Mouse (Mus musculus): ENCODE data around the gene Pakap. TPM values are rescaled to one million over a fixed set of nuclear protein-coding genes. Genes with fewer than 3 reads are reported as not detected.

The Pakap gene
- polyA plus RNA-seq, 1 experiment from 2014 or later, result 30.1 TPM

DNA sequence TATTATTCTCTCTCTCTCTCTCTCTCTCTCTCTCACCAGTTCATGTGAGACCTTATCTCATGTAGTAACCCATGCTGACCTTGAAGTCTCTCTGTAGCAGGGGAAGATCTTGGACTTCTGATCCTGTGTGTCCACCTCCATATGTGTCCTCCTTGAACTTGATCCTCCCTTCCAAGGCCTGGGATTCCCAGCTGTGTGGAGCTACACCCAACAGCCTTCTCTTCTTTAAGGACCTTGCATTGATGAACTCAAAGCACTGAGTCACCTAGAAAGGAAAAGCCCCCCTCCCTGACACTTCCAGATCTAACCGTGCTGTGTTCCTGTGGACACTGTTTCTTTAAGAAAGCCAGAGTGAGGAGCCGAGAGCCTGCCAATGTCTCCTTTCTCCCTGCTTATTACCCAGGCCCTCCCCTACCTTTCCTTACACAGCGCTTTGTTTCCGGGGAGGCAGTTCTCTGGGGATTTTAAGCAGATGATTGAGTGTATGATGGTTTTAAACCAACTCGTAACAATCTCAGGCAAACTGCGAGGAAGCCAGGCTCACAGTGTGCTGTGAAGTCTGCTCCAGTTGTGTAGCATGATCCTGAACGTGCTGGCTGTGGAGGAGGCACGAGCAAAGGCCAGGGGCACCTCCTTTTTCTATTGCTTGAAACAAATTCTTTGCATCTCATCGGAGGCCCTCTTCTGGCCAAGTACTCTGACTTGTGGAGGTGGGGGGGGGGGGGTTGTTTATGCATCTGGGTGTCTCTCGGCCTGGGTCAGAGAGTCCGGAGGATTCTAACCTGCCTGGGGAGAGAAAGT is 253.8 kb downstream of the Pakap start:
- H3K9me3 ChIP-seq (ENCODE audit: control insufficient read depth, low read depth, low read length), result no peaks in the 10 kb centered on the region
- no peaks in the 10 kb centered on the region for H3K36me3 ChIP-seq (ENCODE audit: control insufficient read depth, insufficient read depth, low read length)
- H3K9ac ChIP-seq (replicated peaks; ENCODE audit: low read depth, low read length), result 0 out of 2 replicates have a peak overlapping the region, but pooled peaks have one; percentile 6
- peak; percentile 53; the same call in 1 of the 2 replicates for ATAC-seq (ENCODE audit: insufficient number of reproducible peaks, insufficient read depth, low FRiP score, low read depth)
- peak overlapping the region; percentile 63; the same call in 1 of the 2 replicates for H3K27ac ChIP-seq (ENCODE audit: low read length)
- no peaks in the 10 kb centered on the region for H3K27me3 ChIP-seq (ENCODE audit: control insufficient read depth, insufficient read depth, low read length)
- H3K4me2 ChIP-seq (replicated peaks; ENCODE audit: low read depth, low read length), result peak overlapping the region; percentile 25; the same call in 1 of the 2 replicates
- H3K4me3 ChIP-seq (ENCODE audit: low read depth, low read length), result no peak overlapping the region
- H3K4me1 ChIP-seq (ENCODE audit: control insufficient read depth, insufficient read depth, low read length), result peaks cover 8% of the 10 kb centered on the region; the same call in 1 of the 2 replicates
- WGBS, result 16% methylated on average over 11 of the region's 11 CpGs

DNA sequence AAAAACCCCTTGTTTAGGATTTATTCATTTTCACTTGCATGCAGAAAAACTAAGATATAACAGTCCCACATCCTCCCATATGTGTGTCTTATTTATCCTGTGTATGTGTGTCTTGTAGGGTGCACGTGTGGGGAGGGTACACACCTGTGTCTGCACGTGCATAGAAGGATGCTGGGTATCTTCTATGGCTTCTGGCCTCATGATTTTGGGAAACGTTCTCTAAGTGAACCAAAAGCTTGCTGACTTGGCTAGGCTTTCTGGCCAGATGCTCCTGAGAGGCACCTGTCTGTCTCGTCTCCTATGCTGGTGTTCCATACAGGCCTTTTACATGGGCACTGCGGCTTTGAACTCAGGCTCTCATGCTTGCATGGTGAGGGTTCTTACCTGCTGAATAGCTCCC is 254.7 kb downstream of the Pakap start:
- no peak for ATAC-seq (ENCODE audit: insufficient number of reproducible peaks, insufficient read depth, low FRiP score, low read depth)
- no peaks in the 10 kb centered on the region for H3K9me3 ChIP-seq (ENCODE audit: control insufficient read depth, low read depth, low read length)

DNA sequence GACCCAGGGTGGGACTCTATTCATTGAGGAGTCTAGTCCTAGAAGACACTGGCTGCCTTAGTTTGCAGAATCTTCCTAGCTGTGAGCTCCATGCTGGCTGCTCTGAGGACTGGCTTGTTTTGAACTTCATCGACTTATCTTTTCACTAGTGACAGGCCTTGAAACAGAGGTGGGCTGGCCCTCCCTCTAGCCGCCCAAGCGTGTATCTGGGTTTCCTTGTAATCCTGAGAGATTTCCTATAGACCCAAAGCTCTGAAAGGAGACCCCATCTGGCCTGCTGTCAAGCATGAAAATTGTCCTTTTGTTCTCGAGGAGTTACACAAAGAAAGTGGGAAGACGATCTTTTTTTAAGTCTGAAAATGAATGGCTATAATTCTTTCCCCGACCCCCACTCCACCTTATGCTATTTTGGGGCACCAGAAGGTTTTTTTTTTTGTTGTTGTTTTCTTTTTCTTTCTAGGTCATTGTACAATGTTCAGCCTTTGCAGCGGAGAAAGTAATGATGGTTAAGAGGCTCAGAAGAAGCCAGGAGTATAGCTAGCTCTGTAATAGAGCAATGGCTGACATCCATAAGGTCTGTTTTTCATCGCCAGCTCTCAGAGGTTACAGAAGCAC is 256.8 kb downstream of the Pakap start:
- Histone ChIP-seq H3K4me1 (ENCODE audit: control insufficient read depth, insufficient read depth, low read length) (peaks cover 8% of the 10 kb centered on the region; the same call in 1 of the 2 replicates), H3K4me3 (ENCODE audit: low read depth, low read length) (no peak overlapping the region), H3K4me2 (replicated peaks; ENCODE audit: low read depth, low read length) (no peak overlapping the region), H3K9me3 (ENCODE audit: control insufficient read depth, low read depth, low read length) (no peaks in the 10 kb centered on the region), H3K9ac (replicated peaks; ENCODE audit: low read depth, low read length) (no peak overlapping the region), H3K27ac (ENCODE audit: low read length) (no peak overlapping the region), H3K36me3 (ENCODE audit: control insufficient read depth, insufficient read depth, low read length) (no peaks in the 10 kb centered on the region), H3K27me3 (ENCODE audit: control insufficient read depth, insufficient read depth, low read length) (no peaks in the 10 kb centered on the region)
- ATAC-seq (ENCODE audit: insufficient number of reproducible peaks, insufficient read depth, low FRiP score, low read depth), result no peak
- WGBS, result 50% methylated on average over 8 of the region's 8 CpGs

More for the DNA sequence above, 254.7 kb downstream of the Pakap start:
- Histone ChIP-seq H3K4me3 (ENCODE audit: low read depth, low read length) (no peak overlapping the region), H3K4me1 (ENCODE audit: control insufficient read depth, insufficient read depth, low read length) (peaks cover 8% of the 10 kb centered on the region; the same call in 1 of the 2 replicates), H3K4me2 (replicated peaks; ENCODE audit: low read depth, low read length) (no peak overlapping the region), H3K27ac (ENCODE audit: low read length) (no peak overlapping the region), H3K9ac (replicated peaks; ENCODE audit: low read depth, low read length) (no peak overlapping the region), H3K27me3 (ENCODE audit: control insufficient read depth, insufficient read depth, low read length) (no peaks in the 10 kb centered on the region), H3K36me3 (ENCODE audit: control insufficient read depth, insufficient read depth, low read length) (no peaks in the 10 kb centered on the region)
- WGBS, result 86% methylated on average over 5 of the region's 5 CpGs

DNA sequence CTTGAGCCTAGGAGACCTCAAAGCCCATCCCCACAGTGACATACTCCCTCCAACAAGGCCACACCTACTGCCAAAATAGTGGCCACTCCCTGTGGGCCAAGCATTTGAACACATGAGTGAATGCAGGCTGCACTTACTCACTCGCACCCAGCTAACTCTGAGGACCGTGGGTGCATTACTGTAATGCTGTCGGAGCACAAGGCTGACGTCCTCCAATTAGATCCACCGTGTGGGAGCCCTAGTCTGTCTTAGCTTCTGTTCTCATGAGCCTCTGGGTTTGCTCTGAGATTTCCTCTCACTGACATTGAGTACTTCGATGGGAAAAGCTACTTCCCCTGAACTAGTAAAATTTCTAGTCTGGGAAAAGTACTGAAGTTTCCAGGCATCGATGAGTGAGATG is 258.3 kb downstream of the Pakap start:
- WGBS, result 80% methylated on average over 7 of the region's 7 CpGs
- no peak overlapping the region for H3K4me2 ChIP-seq (replicated peaks; ENCODE audit: low read depth, low read length)
- no peak overlapping the region for H3K9ac ChIP-seq (replicated peaks; ENCODE audit: low read depth, low read length)

DNA sequence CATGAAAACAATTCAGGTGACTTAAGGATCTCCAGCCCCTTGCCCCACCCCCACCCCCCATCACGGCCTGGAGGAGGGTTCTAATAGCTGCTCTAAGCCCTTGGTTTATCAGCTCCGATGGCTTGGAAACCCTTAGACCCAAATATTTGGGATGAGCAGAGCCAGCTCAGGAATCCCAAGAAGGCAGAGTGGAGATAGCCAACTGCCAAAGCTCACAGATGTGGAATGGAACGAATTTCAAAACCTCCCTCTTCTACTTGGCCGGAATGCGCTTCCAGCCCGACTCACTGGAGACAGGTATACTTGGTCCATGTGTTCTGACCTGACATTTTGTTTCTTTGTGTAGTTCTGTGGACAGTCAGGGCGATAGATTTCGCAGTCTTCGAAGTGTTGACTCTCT is 261.2 kb downstream of the Pakap start:
- Histone ChIP-seq H3K9me3 (ENCODE audit: control insufficient read depth, low read depth, low read length) (no peaks in the 10 kb centered on the region), H3K27ac (ENCODE audit: low read length) (no peak overlapping the region), H3K27me3 (ENCODE audit: control insufficient read depth, insufficient read depth, low read length) (no peaks in the 10 kb centered on the region), H3K4me3 (ENCODE audit: low read depth, low read length) (no peak overlapping the region), H3K4me1 (ENCODE audit: control insufficient read depth, insufficient read depth, low read length) (peaks cover 15% of the 10 kb centered on the region), H3K36me3 (ENCODE audit: control insufficient read depth, insufficient read depth, low read length) (no peaks in the 10 kb centered on the region), H3K4me2 (replicated peaks; ENCODE audit: low read depth, low read length) (no peak overlapping the region), H3K9ac (replicated peaks; ENCODE audit: low read depth, low read length) (no peak overlapping the region)
- ATAC-seq (ENCODE audit: insufficient number of reproducible peaks, insufficient read depth, low FRiP score, low read depth), result no peak
- WGBS, result 61% methylated on average over 9 of the region's 9 CpGs

More for the DNA sequence above, 258.3 kb downstream of the Pakap start:
- no peak for ATAC-seq (ENCODE audit: insufficient number of reproducible peaks, insufficient read depth, low FRiP score, low read depth)
- Histone ChIP-seq H3K27ac (ENCODE audit: low read length) (no peak overlapping the region), H3K36me3 (ENCODE audit: control insufficient read depth, insufficient read depth, low read length) (no peaks in the 10 kb centered on the region), H3K9me3 (ENCODE audit: control insufficient read depth, low read depth, low read length) (no peaks in the 10 kb centered on the region), H3K4me1 (ENCODE audit: control insufficient read depth, insufficient read depth, low read length) (peaks cover 8% of the 10 kb centered on the region; the same call in 1 of the 2 replicates), H3K4me3 (ENCODE audit: low read depth, low read length) (no peak overlapping the region), H3K27me3 (ENCODE audit: control insufficient read depth, insufficient read depth, low read length) (no peaks in the 10 kb centered on the region)

DNA sequence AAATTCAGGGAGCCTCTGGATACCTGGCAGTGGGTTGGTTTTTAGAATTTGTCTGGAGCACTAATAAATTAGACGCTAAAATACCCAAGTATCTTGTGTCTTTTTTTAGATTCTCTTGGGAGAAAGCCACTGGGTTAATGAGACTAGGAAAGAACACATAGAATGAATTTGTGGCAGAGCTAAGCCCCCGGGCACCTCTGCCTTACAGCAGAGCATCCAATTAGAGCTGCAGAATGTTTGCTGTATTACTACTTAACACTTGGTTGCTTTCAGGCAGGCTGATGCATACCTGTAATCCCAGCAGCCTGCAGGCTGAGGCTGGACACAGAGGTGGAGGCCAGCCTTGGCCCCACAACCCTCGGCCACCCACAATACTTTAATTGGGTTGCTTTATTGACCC is 261.8 kb downstream of the Pakap start:
- no peak overlapping the region for H3K27ac ChIP-seq (ENCODE audit: low read length)
- H3K4me2 ChIP-seq (replicated peaks; ENCODE audit: low read depth, low read length), result no peak overlapping the region
- H3K4me3 ChIP-seq (ENCODE audit: low read depth, low read length), result no peak overlapping the region
- H3K4me1 ChIP-seq (ENCODE audit: control insufficient read depth, insufficient read depth, low read length), result peaks cover 15% of the 10 kb centered on the region
- no peak for ATAC-seq (ENCODE audit: insufficient number of reproducible peaks, insufficient read depth, low FRiP score, low read depth)
- H3K9ac ChIP-seq (replicated peaks; ENCODE audit: low read depth, low read length), result no peak overlapping the region
- H3K27me3 ChIP-seq (ENCODE audit: control insufficient read depth, insufficient read depth, low read length), result no peaks in the 10 kb centered on the region
- H3K9me3 ChIP-seq (ENCODE audit: control insufficient read depth, low read depth, low read length), result no peaks in the 10 kb centered on the region
- WGBS, result 82% methylated on average over 3 of the region's 3 CpGs
- H3K36me3 ChIP-seq (ENCODE audit: control insufficient read depth, insufficient read depth, low read length), result no peaks in the 10 kb centered on the region

DNA sequence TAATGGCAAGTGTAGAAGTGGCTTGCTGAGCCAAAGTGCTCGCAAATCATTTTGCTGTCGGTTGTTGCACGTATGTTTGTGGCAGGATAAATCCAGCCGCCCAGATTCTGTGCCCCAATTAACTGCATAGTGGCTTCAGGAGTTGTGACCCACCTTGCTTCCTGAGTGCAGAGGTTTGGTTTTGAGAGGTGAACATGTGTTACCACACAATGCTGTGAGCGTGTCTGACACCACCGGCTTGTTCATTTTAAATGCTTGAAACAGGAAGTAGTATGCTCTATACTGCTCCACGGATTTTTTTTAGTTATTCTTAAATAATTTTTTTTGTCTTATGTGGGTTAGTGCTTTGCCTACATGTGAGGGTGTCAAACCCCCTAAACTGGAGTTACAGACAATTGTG is 264.3 kb downstream of the Pakap start:
- no peaks in the 10 kb centered on the region for H3K36me3 ChIP-seq (ENCODE audit: control insufficient read depth, insufficient read depth, low read length)
- H3K9ac ChIP-seq (replicated peaks; ENCODE audit: low read depth, low read length), result no peak overlapping the region
- H3K9me3 ChIP-seq (ENCODE audit: control insufficient read depth, low read depth, low read length), result no peaks in the 10 kb centered on the region
- no peak for ATAC-seq (ENCODE audit: insufficient number of reproducible peaks, insufficient read depth, low FRiP score, low read depth)
- WGBS, result 36% methylated on average over 7 of the region's 7 CpGs
- peaks cover 18% of the 10 kb centered on the region for H3K4me1 ChIP-seq (ENCODE audit: control insufficient read depth, insufficient read depth, low read length)
- H3K27me3 ChIP-seq (ENCODE audit: control insufficient read depth, insufficient read depth, low read length), result no peaks in the 10 kb centered on the region
- H3K4me2 ChIP-seq (replicated peaks; ENCODE audit: low read depth, low read length), result no peak overlapping the region
- H3K27ac ChIP-seq (ENCODE audit: low read length), result no peak overlapping the region; the same call in 1 of the 2 replicates
- H3K4me3 ChIP-seq (ENCODE audit: low read depth, low read length), result no peak overlapping the region

DNA sequence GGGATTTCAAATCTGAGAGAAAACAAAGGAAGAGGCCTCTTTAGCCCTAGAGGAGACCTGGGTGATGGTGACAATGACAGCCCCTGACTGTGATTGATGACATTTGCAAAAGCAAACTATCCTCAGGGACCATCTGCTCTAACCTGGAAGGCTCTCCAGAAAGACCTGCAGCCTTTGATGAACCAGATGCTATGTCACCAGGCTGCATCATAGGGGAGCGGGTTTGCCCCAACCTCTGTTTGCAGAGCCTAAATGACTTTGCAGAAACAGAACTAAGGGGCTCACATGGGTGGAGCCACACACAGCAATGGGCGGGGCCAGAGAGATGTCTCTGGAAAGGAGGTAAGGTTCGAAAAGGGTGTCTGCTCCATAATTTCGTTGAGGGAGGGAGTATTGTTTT is 265.1 kb downstream of the Pakap start:
- Histone ChIP-seq H3K9me3 (ENCODE audit: control insufficient read depth, low read depth, low read length) (no peaks in the 10 kb centered on the region), H3K4me2 (replicated peaks; ENCODE audit: low read depth, low read length) (no peak overlapping the region), H3K4me1 (ENCODE audit: control insufficient read depth, insufficient read depth, low read length) (peaks cover 18% of the 10 kb centered on the region), H3K36me3 (ENCODE audit: control insufficient read depth, insufficient read depth, low read length) (no peaks in the 10 kb centered on the region), H3K27me3 (ENCODE audit: control insufficient read depth, insufficient read depth, low read length) (no peaks in the 10 kb centered on the region), H3K9ac (replicated peaks; ENCODE audit: low read depth, low read length) (no peak overlapping the region), H3K27ac (ENCODE audit: low read length) (no peak overlapping the region), H3K4me3 (ENCODE audit: low read depth, low read length) (no peak overlapping the region)
- ATAC-seq (ENCODE audit: insufficient number of reproducible peaks, insufficient read depth, low FRiP score, low read depth), result no peak
- 54% methylated on average over 4 of the region's 4 CpGs for WGBS
